Mouse (Mus musculus) heart, embryonic 14.5 days (tissue): ENCODE measurements around the gene Pam. TPM values are rescaled to one million over a fixed set of nuclear protein-coding genes. Genes with fewer than 3 reads are reported as not detected.

Source experiments
- ATAC-seq: fragments of 200-750 bp; cut with Nextera tagmentation; 2 replicates; pipeline ENCODE4 v1.8.0; 2017; ENCODE audit warnings: low read depth, moderate TSS enrichment; ENCODE audit not compliant: insufficient number of reproducible peaks, insufficient read depth, low FRiP score
- H3K27ac ChIP-seq, 2 experiments: fragments of 200-500 bp in 1 of 2; fragments of 300-500 bp in 1 of 2; sonication (generic) in 1 of 2; replicated peaks in 1 of 2; 2 replicates each; pipeline ENCODE4 v1.5.1; 2012 to 2014; ENCODE audit warnings: low read depth in 2 of 2, low read length in 2 of 2, control low read depth in 1 of 2, mild to moderate bottlenecking in 1 of 2, mixed read lengths in 1 of 2; ENCODE audit not compliant: control insufficient read depth in 1 of 2, insufficient read depth in 1 of 2
- H3K27me3 ChIP-seq: fragments of 300-500 bp; sonication (generic); 2 replicates; pipeline ENCODE4 v1.6.1; 2014; ENCODE audit warnings: mild to moderate bottlenecking, low read length, control low read depth; ENCODE audit not compliant: control insufficient read depth, insufficient read depth
- H3K36me3 ChIP-seq: fragments of 300-500 bp; sonication (generic); 2 replicates; pipeline ENCODE4 v1.6.1; 2014; ENCODE audit warnings: mild to moderate bottlenecking, control low read depth, low read length, mixed read lengths; ENCODE audit not compliant: control insufficient read depth, insufficient read depth
- H3K4me1 ChIP-seq, 2 experiments: fragments of 200-500 bp in 1 of 2; fragments of 300-500 bp in 1 of 2; sonication (generic) in 1 of 2; 2 replicates each; pipeline ENCODE4 v1.6.1; 2012 to 2014; ENCODE audit warnings: low read length in 2 of 2, control low read depth in 1 of 2, mixed read lengths in 1 of 2; ENCODE audit not compliant: control insufficient read depth in 2 of 2, insufficient read depth in 2 of 2
- H3K4me2 ChIP-seq: fragments of 300-500 bp; sonication (generic); 2 replicates; pipeline ENCODE4 v1.6.1; 2014; ENCODE audit warnings: mild to moderate bottlenecking, low read length
- H3K4me3 ChIP-seq, 2 experiments: fragments of 200-500 bp in 1 of 2; fragments of 300-500 bp in 1 of 2; sonication (generic) in 1 of 2; 2 replicates each; pipeline ENCODE4 v1.5.1; 2012 to 2014; ENCODE audit warnings: low read length in 2 of 2, mild to moderate bottlenecking in 2 of 2, control low read depth in 1 of 2, low read depth in 1 of 2, moderate library complexity in 1 of 2; ENCODE audit not compliant: control insufficient read depth in 1 of 2, insufficient read depth in 1 of 2
- H3K9ac ChIP-seq: fragments of 300-500 bp; sonication (generic); 2 replicates; pipeline ENCODE4 v1.6.1; 2014; ENCODE audit warnings: mild to moderate bottlenecking, low read length
- H3K9me3 ChIP-seq: fragments of 300-500 bp; sonication (generic); 2 replicates; pipeline ENCODE4 v1.6.1; 2016; ENCODE audit warnings: low read length, control low read depth; ENCODE audit not compliant: control insufficient read depth
- WGBS: fragments of 180-500 bp; shearing (Covaris S2); extraction: QIAGEN DNeasy Blood & Tissue Kit; methylation state at CpG from one replicate; pipeline ENCODE4 v1.1.7; 2014; 5-methylcytosine and 5-hydroxymethylcytosine counted together
- polyA plus RNA-seq: library from polyadenylated mRNA; unstranded; fragments of >200 nt; fragmentation: Nextera tagmentation; extraction: Ambion mirVana; gene quantifications from 2 replicates; pipeline ENCODE4 v1.2.1, GENCODE M21; 2014

Gene Pam
- polyA plus RNA-seq, 1 experiment from 2014 or later = 671 TPM

DNA sequence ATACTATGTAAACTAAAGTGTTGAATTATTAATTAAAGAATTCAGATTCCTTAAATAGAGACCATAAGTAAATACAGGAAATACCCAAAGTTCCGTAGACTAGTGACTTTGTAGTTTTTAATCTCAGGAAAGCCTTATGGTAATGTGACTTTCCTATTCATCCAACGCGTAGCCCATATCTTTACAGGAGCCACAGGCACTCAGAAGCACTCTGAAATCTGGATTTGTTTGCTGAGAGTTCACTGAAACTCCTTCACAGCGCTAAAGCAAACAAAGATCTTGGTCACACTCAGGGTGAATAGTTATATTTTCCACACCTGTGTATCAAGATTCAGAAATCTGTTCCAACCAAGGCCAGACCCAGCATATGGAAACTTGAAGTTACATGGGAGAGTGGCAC, 27.3 kb downstream of the Pam start:
- H3K27ac ChIP-seq = no peak overlapping the region
- no peak overlapping the region for H3K4me2 ChIP-seq
- no peaks in the 10 kb centered on the region for H3K9me3 ChIP-seq
- H3K27me3 ChIP-seq = no peaks in the 10 kb centered on the region
- 83% methylated on average over 4 of the region's 4 CpGs for WGBS
- H3K4me1 ChIP-seq = peaks cover 2 to 19% of the 10 kb centered on the region in 2 experiments; a peak in 3 of 4 replicates
- H3K36me3 ChIP-seq = 0 out of 2 replicates have a peak, but pooled peaks cover 2% of the 10 kb centered on the region
- ATAC-seq = no peak
- H3K9ac ChIP-seq = no peak overlapping the region
- no peak overlapping the region for H3K4me3 ChIP-seq

DNA sequence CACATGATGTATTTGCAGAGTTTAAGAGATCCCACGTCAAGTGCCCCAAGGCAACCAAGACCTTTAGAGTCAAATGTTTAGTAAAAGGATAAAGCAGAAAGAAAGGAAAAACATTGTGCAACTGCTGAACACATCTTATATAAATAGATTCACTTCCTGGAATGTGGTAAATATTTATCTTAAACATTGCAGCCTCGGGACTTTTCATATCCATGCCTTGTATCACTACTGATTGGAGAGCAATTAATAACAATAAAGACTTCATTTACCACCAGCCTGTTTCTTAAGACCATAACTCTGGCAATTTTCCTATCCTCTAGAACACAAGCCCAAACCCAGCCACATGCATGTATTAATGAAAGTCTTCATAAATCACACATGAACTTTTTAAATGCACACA, 33.4 kb downstream of the Pam start:
- no peaks in the 10 kb centered on the region for H3K27me3 ChIP-seq

DNA sequence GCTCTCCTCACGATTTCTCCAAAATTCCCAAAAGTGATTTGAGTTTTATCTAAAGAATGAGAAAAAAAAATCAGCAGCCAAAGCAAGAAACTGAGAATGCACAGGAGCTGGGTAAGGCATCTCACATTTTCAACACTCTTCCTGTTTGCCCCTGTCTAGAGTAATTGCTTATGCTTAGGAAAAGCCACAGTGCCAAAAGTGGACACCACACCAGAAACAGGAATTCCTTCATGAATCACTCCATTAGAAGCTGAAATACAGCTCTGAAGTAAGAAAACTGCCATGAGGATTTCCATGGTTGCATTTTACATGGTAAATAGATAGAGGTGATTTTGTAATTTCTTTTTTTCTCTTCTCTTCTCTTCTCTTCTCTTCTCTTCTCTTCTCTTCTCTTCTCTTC, 36.0 kb downstream of the Pam start:
- no peak overlapping the region for H3K4me3 ChIP-seq
- 62% methylated on average over 1 of the region's 1 CpGs for WGBS

More for the DNA sequence above, 33.4 kb downstream of the Pam start:
- H3K9ac ChIP-seq = no peak overlapping the region
- H3K9me3 ChIP-seq = no peaks in the 10 kb centered on the region
- H3K4me2 ChIP-seq = no peak overlapping the region
- ATAC-seq = no peak
- no peak overlapping the region for H3K27ac ChIP-seq
- H3K36me3 ChIP-seq = no peaks in the 10 kb centered on the region
- H3K4me3 ChIP-seq = no peak overlapping the region
- H3K4me1 ChIP-seq = no peaks in the 10 kb centered on the region
- WGBS = 43% methylated on average over 2 of the region's 2 CpGs

DNA sequence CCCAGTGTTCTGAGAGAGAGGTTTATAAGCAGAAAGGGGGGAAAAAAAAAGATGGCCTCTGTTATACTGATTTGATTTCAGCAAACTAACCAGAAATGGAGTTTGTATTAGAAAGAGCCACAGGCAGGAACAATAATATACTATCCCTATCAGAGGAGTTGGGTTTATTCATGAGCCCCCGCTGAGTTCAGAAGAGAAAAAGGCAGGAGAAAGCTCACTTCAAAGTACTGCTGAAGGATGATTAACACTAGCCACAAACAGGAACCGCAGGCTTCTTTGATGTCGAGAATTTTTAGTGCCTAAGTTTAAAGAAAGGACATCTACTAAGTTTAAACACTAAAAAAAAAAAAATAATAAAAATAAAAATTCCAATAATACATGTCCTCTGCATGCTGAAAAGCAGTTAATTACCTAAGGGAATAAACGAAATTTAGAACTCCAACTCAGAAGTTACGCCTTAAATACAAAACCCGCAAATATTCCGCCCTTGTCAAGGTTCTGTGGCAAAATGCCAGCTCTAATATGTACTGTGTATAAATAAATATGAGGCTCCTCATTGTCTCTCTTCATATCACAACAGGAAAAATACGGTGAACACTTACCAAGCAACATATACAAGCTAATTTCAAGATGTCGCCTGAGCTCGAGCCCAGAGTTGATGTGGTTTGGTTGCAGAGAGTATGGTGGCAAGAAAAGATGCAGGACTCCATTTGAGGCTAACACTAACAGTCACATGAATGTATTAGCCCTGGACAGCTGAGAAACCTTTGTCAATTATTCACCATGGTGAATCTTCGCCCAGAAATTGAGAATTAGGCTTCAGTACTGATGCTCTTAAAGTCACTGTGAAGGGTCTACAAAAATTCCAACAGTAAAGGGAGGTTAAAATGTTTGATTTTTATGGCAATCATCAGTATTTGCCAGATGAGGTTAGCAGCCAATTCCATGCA, 38.2 kb downstream of the Pam start:
- Histone ChIP-seq H3K4me1 (peaks cover 4 to 12% of the 10 kb centered on the region in 2 experiments; a peak in 2 of 4 replicates), H3K9me3 (no peaks in the 10 kb centered on the region), H3K4me2 (no peak overlapping the region), H3K9ac (no peak overlapping the region), H3K36me3 (no peaks in the 10 kb centered on the region), H3K4me3 (no peak overlapping the region), H3K27ac (no peak overlapping the region), H3K27me3 (no peaks in the 10 kb centered on the region)
- 75% methylated on average over 11 of the region's 11 CpGs for WGBS
- no peak for ATAC-seq

More for the DNA sequence above, 36.0 kb downstream of the Pam start:
- no peaks in the 10 kb centered on the region for H3K27me3 ChIP-seq
- ATAC-seq = no peak
- no peak overlapping the region for H3K4me2 ChIP-seq
- no peaks in the 10 kb centered on the region for H3K9me3 ChIP-seq
- no peaks in the 10 kb centered on the region for H3K36me3 ChIP-seq
- peaks cover 4 to 12% of the 10 kb centered on the region in 2 experiments; a peak in 2 of 4 replicates for H3K4me1 ChIP-seq
- H3K9ac ChIP-seq = no peak overlapping the region
- no peak overlapping the region for H3K27ac ChIP-seq

DNA sequence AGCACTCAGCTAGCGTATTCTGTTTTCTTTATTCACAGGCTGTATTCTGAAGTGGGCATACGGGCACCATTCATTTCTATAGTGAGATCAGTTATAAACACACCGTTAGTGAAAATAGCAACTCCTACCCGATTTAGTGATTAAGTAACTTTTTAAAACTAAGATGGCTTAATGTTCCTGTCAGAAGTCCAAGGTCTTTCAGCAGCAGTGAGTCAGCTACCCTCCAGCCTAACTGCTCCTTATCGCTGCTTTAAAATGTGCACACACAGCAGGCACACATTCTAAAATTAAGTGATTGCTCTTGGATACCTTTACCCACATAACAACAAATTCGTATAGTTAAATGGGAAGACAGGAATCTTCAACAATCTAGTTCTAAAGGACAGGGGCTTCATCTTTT, 39.2 kb downstream of the Pam start:
- no peak overlapping the region for H3K4me3 ChIP-seq
- no peak for ATAC-seq
- no peak overlapping the region for H3K4me2 ChIP-seq
- H3K27me3 ChIP-seq = no peaks in the 10 kb centered on the region
- H3K27ac ChIP-seq = no peak overlapping the region
- H3K9ac ChIP-seq = no peak overlapping the region
- H3K4me1 ChIP-seq = peaks cover 4 to 12% of the 10 kb centered on the region in 2 experiments; a peak in 2 of 4 replicates
- H3K9me3 ChIP-seq = no peaks in the 10 kb centered on the region
- no peaks in the 10 kb centered on the region for H3K36me3 ChIP-seq
- 51% methylated on average over 6 of the region's 6 CpGs for WGBS

DNA sequence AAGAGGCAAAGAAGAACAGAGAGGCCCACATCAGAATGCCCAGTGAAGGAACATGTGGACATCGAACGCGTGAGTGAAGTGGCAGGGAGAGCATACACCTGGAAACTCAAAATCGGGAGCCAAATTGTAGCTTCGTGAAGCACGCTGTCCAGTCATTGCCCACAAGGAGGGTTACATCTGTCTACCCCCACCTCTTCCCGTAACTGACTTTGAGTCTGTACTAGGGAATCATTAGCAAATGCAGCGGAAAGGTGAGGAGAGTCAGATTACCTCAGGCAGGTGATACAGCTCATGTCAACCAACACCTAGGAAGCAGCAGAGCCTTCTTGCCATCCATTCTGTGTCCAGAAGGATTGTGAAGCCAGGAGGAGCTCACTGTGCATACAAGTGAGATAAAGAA, 39.9 kb downstream of the Pam start:
- no peaks in the 10 kb centered on the region for H3K9me3 ChIP-seq
- ATAC-seq = no peak
- H3K27ac ChIP-seq = no peak overlapping the region
- no peaks in the 10 kb centered on the region for H3K27me3 ChIP-seq
- H3K9ac ChIP-seq = no peak overlapping the region
- WGBS = 89% methylated on average over 8 of the region's 8 CpGs
- no peaks in the 10 kb centered on the region for H3K36me3 ChIP-seq
- H3K4me3 ChIP-seq = no peak overlapping the region
- H3K4me1 ChIP-seq = peaks cover 4 to 12% of the 10 kb centered on the region in 2 experiments; a peak in 2 of 4 replicates
- H3K4me2 ChIP-seq = no peak overlapping the region

DNA sequence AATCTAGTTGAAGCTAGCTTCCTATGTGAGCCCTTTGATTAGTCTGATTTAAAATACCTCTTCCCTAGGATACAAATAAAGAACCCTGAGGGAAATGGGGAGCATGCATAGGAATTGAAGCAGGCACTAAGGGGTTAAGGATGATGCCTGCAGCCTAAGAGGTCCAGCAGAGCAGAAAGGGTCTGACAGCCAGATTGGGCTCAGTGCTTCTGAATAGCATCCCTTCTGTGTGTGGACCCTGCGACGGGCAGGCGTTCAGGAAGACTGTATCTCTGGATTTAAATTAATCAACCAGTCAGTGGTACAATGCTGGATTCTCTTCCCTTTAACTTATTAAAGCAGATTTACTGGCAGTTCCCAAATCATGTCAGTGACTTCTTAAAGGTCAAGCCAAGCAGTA, 41.5 kb downstream of the Pam start:
- ATAC-seq = no peak
- Histone ChIP-seq H3K4me3 (no peak overlapping the region), H3K27me3 (no peaks in the 10 kb centered on the region), H3K4me1 (peaks cover 4 to 12% of the 10 kb centered on the region in 2 experiments; a peak in 2 of 4 replicates), H3K27ac (no peak overlapping the region), H3K9ac (no peak overlapping the region), H3K9me3 (no peaks in the 10 kb centered on the region), H3K36me3 (no peaks in the 10 kb centered on the region), H3K4me2 (no peak overlapping the region)
- 56% methylated on average over 3 of the region's 3 CpGs for WGBS
